Mouse (Mus musculus): ENCODE data around the gene Fgfr2.

DNA sequence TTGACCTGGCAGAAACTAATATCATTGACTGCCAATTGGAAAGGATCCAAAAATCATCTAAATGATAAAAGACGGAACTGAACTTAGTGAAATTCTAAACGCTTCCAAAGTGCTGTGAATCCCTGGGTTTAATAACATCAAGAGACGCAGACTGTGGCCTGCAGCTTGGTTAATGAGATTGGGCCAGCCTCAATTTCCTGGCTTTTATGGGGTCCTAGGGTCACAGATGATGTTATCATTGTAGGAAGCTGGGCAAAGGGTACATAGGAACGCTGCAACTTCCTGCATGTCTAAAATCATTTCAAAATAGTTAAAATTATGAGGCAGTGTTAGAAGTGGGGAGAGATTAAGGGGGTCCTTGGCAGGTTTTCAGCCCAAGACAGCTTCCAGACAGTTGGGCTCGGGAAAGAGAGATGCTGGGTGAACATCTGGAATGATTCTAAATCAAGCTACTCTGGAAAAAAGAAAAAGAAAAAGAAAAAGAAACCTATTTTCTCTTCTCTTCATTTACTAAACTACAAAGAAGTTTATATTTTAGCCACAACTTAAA, 823.4 kb downstream of the Fgfr2 start:
- TF ChIP-seq CTCF (IDR thresholded peaks at IDR 0.05; ENCODE audit: low read depth) = no peak
- no peak for TF ChIP-seq EP300 (IDR thresholded peaks at IDR 0.05; ENCODE audit: low read depth)

Data from liver, postnatal 0 days (tissue).